Mouse (Mus musculus): Measurements from ENCODE around the gene Fibin.

Fibin gene

GRCm38 (mm10) chr2:110314074-110314473 lies 48.9 kb downstream of the Fibin start:
- no peak for DNase-seq

DNA sequence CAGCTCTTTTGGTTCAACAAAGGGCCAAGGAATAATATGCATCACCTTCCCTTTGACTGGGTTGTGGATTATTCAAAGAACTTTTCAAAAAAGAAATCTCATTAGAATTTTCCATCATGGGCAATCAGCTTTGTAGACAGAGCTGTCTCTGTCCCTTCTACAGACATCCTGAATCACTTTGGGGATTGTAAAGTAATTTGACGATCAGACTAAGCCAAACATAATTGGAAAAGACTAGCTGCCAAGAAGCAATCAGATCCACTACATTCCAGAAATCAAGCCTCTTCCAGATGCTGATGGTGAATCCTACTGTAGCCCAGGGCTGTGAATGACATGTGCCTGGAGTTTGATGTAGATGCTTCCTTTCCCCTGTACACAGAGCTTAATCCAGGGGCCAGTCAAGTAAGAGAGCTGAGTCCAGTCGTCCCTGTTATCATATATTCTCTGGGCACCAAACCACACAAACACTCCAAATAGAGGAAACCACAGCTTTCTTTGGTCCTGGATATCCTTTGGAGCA lies 49.6 kb downstream of the Fibin start:
- no peak for DNase-seq
